Mouse (Mus musculus) spleen, adult 18-20 months (tissue): ENCODE results near the gene C1qb.

Source experiments
- DNase-seq, 2 experiments: peaks; one replicate each; pipeline ENCODE4 v3.0.0; 2022; ENCODE audit warnings: mixed read lengths in 2 of 2

The C1qb gene

GRCm38 (mm10) chr4:136842802-136843201 lies 43.2 kb downstream of the C1qb start:
- no peak for DNase-seq

GRCm38 (mm10) chr4:136842033-136842432 lies 44.0 kb downstream of the C1qb start:
- DNase-seq: no peak

DNA sequence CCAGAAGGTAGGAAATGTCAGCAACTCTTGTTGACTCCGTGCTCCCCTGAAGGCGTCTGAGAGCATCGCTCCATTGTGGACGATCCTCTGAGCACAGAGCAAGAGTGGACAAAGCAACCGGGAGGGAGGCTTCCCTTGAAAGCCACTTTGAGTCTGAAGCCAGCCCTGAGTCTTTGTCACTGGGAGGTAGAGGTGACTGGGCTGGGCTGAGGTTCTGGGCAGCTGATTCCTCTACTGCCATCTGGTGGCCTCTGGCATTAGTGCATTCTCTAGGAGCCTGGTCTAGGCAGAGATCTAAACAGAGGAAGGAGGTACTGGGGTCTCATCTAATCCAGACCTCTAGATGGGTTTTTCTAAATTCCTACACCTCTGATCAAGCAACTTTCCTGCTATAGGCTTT lies 44.9 kb downstream of the C1qb start:
- peak in 1 of 2 experiments; percentile 60 for DNase-seq

DNA sequence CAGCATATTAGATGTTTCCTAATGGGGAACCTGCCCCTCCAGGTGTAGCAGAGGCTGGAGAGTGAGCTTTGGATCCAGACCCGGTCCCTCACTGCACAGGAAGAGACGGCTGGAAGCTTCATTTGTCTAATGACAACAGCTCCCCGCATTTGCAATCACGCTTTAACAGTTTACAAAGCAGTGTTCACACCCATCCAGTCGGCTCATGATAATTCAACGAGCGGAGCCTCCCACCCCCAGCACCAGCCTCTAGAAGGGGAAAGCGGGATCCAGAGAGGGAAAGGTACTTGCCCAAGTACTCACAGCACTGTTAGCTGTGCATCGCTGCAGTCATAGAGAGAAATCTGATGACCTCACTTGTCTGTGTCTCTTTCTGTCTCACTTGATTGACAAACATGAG lies 47.5 kb downstream of the C1qb start:
- DNase-seq: no peak

GRCm38 (mm10) chr4:136838026-136838425 lies 48.0 kb downstream of the C1qb start:
- DNase-seq: no peak

DNA sequence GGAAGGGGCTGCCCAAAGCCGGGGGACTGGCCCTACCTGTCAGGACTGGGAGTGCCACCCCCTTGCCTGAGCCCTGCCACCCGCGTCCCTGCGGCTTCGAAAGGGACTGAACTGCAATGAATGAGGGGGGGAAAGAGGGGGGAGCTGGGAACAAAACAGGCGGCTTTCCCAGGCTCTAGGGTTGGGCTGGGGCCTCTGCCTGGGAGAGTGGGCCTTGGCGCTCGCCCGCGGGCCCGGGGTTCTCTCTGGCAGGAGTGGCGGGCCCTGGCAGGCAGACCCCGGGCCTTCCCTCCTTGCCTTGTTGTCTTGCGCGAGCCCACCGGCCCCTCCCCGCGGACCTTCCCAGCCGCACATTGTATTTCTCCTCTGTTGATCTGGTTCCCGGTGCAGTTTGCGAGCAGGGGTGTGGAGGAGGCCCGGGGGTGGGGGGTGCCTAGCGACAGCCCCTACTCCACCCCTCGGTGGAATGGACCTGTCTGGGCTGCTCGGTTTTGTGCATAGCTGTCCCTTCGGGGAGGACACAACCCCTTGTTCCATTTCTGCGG lies 49.5 kb downstream of the C1qb start:
- no peak for DNase-seq

DNA sequence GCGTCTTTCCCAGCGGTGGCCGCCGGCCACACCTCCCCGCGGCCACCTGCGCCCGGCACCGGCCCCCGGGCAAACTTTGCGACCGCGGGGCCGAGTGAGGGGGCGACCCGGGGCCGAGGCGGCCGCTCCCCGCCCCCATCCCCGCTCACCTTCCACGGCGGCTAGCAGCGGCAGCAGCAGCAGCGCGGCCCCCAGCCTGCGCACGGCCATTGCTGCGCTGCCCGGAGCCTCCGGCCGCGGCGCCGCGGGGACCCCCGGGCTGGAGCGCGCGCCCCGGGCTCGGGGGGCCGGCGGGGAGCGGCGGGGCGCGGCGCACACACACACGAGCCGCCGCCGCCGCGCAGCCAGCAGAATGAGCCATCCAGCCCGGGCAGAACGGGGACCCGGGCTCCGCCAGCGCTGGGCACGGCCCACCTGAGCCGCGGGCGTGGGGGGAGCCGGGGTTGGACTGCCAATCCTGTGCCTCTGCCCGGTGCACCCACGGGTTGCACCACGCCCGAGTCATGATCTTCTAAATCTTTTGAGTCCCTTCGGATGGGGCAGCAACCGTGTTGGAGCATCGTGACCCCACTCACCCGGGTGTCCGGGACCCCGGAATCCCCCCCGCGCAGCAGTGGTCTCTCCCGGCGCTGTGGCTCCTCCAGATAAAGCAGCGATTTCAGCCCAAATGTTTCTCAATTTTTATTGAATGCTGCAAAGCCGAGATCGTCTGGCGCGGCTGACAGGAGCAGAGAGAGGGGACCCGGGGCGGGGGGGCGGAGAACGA lies 50.2 kb downstream of the C1qb start, which contains the start of gene Ephb2:
TSS of gene Ephb2 (minus strand) at position 368 of the 766 bp plus-strand sequence.
- DNase-seq: peak in 1 of 2 experiments; percentile 51

DNA sequence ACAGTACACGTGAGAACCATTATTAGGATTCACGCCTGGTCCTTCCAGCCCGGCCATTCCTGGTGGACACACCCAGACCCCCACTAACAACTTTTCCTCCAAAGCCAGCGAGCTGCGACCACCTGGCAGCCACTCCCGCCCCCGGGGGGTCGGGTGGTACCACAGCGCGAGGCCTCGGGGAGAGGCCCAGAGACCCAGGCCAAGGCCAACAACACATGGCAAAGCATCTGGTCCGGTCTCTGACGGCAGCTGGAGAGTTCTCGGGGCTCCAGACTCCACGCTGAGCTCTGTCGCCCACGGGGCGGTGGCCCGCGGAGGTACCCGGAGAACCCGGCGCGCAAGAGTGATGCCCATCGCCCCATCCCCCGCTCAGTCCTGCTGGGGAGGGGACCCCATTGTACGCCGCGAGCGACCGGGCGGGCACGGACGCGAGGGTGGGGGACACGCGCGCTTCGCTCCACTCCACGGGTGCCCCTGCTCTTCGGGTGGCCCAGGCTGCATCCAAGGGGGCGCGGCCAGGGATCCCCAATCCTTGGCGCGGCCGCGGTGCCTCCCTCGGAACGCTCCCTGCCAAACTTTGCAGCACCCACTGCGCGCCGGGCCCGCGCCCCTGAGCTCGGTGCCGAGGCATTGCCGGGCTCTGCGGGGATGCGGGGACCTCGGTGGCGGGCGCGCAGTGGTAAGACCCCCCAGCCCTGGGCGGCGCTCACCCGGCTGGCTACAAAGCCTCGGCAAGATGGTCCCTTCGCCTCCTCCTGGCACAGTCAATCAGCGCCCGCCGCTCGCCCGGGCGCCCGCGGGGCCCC lies 51.0 kb downstream of the C1qb start:
- DNase-seq: no peak

DNA sequence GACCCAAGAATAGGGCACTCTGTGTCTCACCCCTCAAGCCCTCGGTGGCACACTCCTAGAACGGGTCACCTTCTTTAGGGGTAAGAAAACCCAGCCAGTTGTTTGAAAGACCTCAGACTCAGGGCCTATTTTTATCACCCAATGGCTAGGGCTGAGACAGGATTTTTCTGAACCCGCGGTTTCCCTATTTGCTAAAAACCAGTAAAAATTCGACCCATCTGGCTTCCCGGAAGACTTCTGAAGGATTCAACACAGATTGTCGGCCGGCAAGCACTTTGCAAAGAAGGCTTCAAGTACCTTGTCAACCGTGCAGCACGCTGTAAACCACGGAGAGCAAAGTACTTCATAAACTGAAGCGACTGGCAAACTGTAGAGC lies 51.6 kb downstream of the C1qb start:
- no peak for DNase-seq

DNA sequence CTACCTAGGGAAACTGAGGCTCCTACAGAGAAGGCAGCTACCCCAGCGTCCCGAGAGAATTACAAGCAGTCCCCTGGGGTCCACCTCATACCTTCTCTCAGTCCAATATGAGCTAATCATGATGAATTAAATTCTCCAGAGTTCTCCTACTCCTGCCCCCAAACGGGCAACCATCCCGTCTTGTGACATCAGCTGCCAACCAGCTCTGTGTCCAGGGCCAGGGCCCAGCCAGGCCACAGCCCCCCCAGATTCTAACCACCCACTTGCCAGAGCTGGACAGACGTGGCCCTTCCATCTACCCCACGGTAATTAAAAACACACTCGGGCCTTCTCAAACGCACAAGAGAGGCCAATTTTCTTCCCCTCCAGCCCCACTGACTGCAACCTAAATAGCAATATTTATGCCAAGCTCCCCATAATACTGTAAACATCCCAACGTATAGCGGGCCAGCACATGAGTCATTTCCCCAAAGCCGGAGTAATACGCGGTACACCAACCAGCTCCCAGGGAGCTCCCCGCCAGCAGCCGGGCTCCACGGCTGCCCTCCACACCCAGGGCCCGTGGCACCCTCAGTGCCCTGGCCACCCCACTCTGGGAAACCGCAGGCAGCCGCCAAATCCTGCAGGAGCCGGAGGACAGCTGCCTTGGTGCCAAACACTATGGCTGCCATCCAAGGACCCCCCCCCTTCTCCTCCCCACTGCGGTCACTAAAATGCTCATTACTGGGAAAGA lies 52.2 kb downstream of the C1qb start:
- DNase-seq: no peak

- no peak for DNase-seq
Observed at GRCm38 (mm10) chr4:136832559-136833232, 53.3 kb downstream of the C1qb start.

- no peak for DNase-seq
Observed at GRCm38 (mm10) chr4:136830272-136830823, 55.6 kb downstream of the C1qb start.
